Comparison of ENCODE assay signal across 10 mouse cellular contexts in genomic region chr4:97608134-97608533, GRCm38 (mm10).
"Had no signal": no experiment of that assay in that cellular context is flagged by ENCODE, and none has a peak within 500 bp of the region (broad histone marks: within the 10 kb centered on the region; RNA-seq: fewer than 3 reads in every experiment).

No protein-coding gene starts in this region.

- H3K4me3 ChIP-seq: layer of hippocampus, adult 2 months; limb, embryonic 13.5 days had no signal

- DNase-seq: kidney, postnatal 4 days; lung, adult 18-20 months; midbrain, embryonic 14.5 days; right cerebral cortex, adult 18-20 months; right cerebral cortex, postnatal 25 days; thymus, postnatal 36 days had no signal

- H3K27ac ChIP-seq: kidney, postnatal 0 days; layer of hippocampus, adult 2 months; limb, embryonic 13.5 days; liver, embryonic 14.5 days had no signal

- H3K9me3 ChIP-seq: limb, embryonic 13.5 days had no signal

- H3K9ac ChIP-seq: limb, embryonic 13.5 days; liver, embryonic 14.5 days had no signal

- H3K27me3 ChIP-seq: limb, embryonic 13.5 days had no signal

- H3K36me3 ChIP-seq: limb, embryonic 13.5 days had no signal

- H3K4me2 ChIP-seq: limb, embryonic 13.5 days had no signal
